Mouse (Mus musculus) left cerebral cortex, postnatal 4 days (tissue): ENCODE measurements at regions not wholly inside any gene's neighbourhood (a gene's known extent, or its start where the extent isn't known, plus 50 kb on each side); places are given as distances from the start of the nearest gene placed in this dataset.

ENCODE experiments used
- DNase-seq: peaks from one replicate; pipeline ENCODE4 v3.0.0-alpha.2; 2022
- intact Hi-C: fragments of 180-260 bp; cut with DNase I; formaldehyde crosslinking; loops from one replicate; pipeline ENCODE4 v1.15.1; 2025

- DNase-seq: no peak
- intact Hi-C loops: no loop called here
Measured at GRCm38 (mm10) chr3:102386091-102386490, 83.6 kb upstream of the Ngf start.

GRCm38 (mm10) chr3:102384596-102384995, 85.1 kb upstream of the Ngf start:
- DNase-seq: no peak
- intact Hi-C loops: no loop called here

- DNase-seq: no peak
- intact Hi-C loops: no loop called here
Measured at GRCm38 (mm10) chr3:102383671-102384070, 86.0 kb upstream of the Ngf start.

- no peak for DNase-seq
- intact Hi-C loops: no loop called here
Measured at GRCm38 (mm10) chr3:102381683-102382082, 88.0 kb upstream of the Ngf start.

- no peak for DNase-seq
Measured at GRCm38 (mm10) chr3:102374381-102375060, 95.2 kb upstream of the Ngf start.

GRCm38 (mm10) chr3:102372205-102372899, 97.4 kb upstream of the Ngf start:
- no peak for DNase-seq
- intact Hi-C loops: no loop called here

More at GRCm38 (mm10) chr3:102374381-102375060, 95.2 kb upstream of the Ngf start:
- intact Hi-C loops: no loop called here

GRCm38 (mm10) chr3:102366188-102366587, 103.5 kb upstream of the Ngf start:
- DNase-seq: no peak
- intact Hi-C loops: no loop called here

- intact Hi-C loops: no loop called here
- DNase-seq: no peak
Measured at GRCm38 (mm10) chr3:102364326-102364935, 105.3 kb upstream of the Ngf start.

- no peak for DNase-seq
- intact Hi-C loops: no loop called here
Measured at GRCm38 (mm10) chr3:102360732-102361280, 108.9 kb upstream of the Ngf start.

GRCm38 (mm10) chr3:102358801-102359200, 110.9 kb upstream of the Ngf start:
- intact Hi-C loops: no loop called here
- DNase-seq: no peak

GRCm38 (mm10) chr3:102357062-102357610, 112.6 kb upstream of the Ngf start:
- DNase-seq: no peak
- intact Hi-C loops: no loop called here

GRCm38 (mm10) chr3:102355352-102355751, 114.4 kb upstream of the Ngf start:
- intact Hi-C loops: no loop called here
- no peak for DNase-seq

- no peak for DNase-seq
- intact Hi-C loops: no loop called here
Measured at GRCm38 (mm10) chr3:102354771-102355170, 114.9 kb upstream of the Ngf start.

- intact Hi-C loops: no loop called here
- no peak for DNase-seq
Measured at GRCm38 (mm10) chr3:102353277-102353900, 116.3 kb upstream of the Ngf start.

- DNase-seq: no peak
- intact Hi-C loops: no loop called here
Measured at GRCm38 (mm10) chr3:102346077-102346476, 123.6 kb upstream of the Ngf start.

GRCm38 (mm10) chr3:102345291-102345690, 124.4 kb upstream of the Ngf start:
- DNase-seq: no peak
- intact Hi-C loops: no loop called here

GRCm38 (mm10) chr3:102340731-102341130, 129.0 kb upstream of the Ngf start:
- intact Hi-C loops: no loop called here
- DNase-seq: no peak

- DNase-seq: no peak
- intact Hi-C loops: no loop called here
Measured at GRCm38 (mm10) chr3:102337881-102338280, 131.8 kb upstream of the Ngf start.

- no peak for DNase-seq
- intact Hi-C loops: no loop called here
Measured at GRCm38 (mm10) chr3:102336184-102336583, 131.7 kb upstream of the Vangl1 start.

GRCm38 (mm10) chr3:102335146-102335545, 130.7 kb upstream of the Vangl1 start:
- intact Hi-C loops: no loop called here
- DNase-seq: peak; percentile 58

GRCm38 (mm10) chr3:102332221-102332620, 127.7 kb upstream of the Vangl1 start:
- DNase-seq: no peak
- intact Hi-C loops: no loop called here
